In the genomic region with DNA sequence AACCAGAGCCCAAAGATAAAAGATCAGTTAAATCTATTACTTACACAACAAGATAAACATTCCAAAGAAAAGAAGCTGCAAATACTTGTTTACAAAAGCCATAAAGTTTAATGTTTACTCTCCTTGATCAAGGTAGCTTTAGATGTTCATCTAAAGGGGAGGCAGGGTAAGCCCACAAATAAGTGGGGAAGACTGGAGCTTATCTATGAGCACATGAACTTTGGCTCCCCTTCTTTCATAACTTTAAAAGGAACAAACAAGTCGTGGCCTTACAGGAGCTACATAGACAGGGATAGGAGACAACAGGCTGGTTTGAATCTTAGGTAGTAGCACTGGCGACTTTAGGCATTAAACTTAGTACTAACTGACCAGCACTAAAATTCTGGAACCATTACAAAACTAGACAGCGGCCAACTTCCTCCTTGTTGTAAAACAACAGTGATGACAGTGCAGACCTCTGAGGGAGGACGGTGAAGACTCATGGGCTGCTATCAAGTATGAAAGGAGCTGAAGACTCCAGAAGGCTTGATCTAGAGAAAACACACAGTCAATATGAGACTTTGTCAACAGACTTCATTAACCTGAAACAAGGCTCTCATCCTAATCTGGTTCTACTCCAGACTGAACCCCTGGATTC, we compare ENCODE assay signal across 19 mouse cellular contexts.
DNase-seq lines count a peak whose midpoint lies in the region; ATAC-seq and TF ChIP-seq lines count a peak whose summit lies in the region.
"Had no signal": no experiment of that assay in that cellular context is flagged by ENCODE, and none has a peak within 500 bp of the region (broad histone marks: within the 10 kb centered on the region; RNA-seq: fewer than 3 reads in every experiment).

No protein-coding gene starts in this region.

- peak overlapping the region; percentile 30; the same call in 1 of the 2 replicates for H3K27ac ChIP-seq in liver, embryonic 12.5 days
- H3K27ac ChIP-seq in liver, embryonic 11.5 days (ENCODE audit: low read depth, low read length): no peak overlapping the region
- H3K27ac ChIP-seq in liver, postnatal 0 days (ENCODE audit: low read depth): peak overlapping the region; percentile 75
- H3K27ac ChIP-seq: embryonic facial prominence, embryonic 10.5 days; heart, embryonic 13.5 days; hindbrain, embryonic 10.5 days; midbrain, embryonic 10.5 days had no signal

- H3K36me3 ChIP-seq in liver, embryonic 12.5 days: no peaks in the 10 kb centered on the region
- no peaks in the 10 kb centered on the region for H3K36me3 ChIP-seq in liver, embryonic 11.5 days (ENCODE audit: control insufficient read depth, insufficient read depth, low read length)
- H3K36me3 ChIP-seq in liver, postnatal 0 days (replicated peaks; ENCODE audit: insufficient read depth, low read length): no peaks in the 10 kb centered on the region
- H3K36me3 ChIP-seq: embryonic facial prominence, embryonic 10.5 days; heart, embryonic 13.5 days; hindbrain, embryonic 10.5 days; midbrain, embryonic 10.5 days had no signal

- 40% methylated on average over 4 of the region's 4 CpGs for WGBS in liver, embryonic 12.5 days (ENCODE audit: insufficient replicate concordance)
- 55% methylated on average over 4 of the region's 4 CpGs for WGBS in liver, embryonic 11.5 days
- 31% methylated on average over 4 of the region's 4 CpGs for WGBS in liver, postnatal 0 days (ENCODE audit: insufficient replicate concordance)

- no peaks in the 10 kb centered on the region for H3K4me1 ChIP-seq in liver, embryonic 12.5 days
- H3K4me1 ChIP-seq in liver, embryonic 11.5 days (replicated peaks; ENCODE audit: control insufficient read depth, insufficient read depth, low read length): no peaks in the 10 kb centered on the region
- H3K4me1 ChIP-seq in liver, postnatal 0 days (ENCODE audit: insufficient read depth): peaks cover 18% of the 10 kb centered on the region
- H3K4me1 ChIP-seq: embryonic facial prominence, embryonic 10.5 days; heart, embryonic 13.5 days; hindbrain, embryonic 10.5 days; midbrain, embryonic 10.5 days had no signal

- intact Hi-C loops in heart, postnatal 25 days (cut with DNase I): no loop called here
- intact Hi-C loops in gastrocnemius, postnatal 14 days (cut with DNase I; ENCODE audit: low total_unique reads): no loop called here

- peak; percentile 44 for DNase-seq in heart, adult 8-10 months (ENCODE audit: low spot score)
- no peak for DNase-seq in heart, postnatal 25 days (ENCODE audit: low spot score)
- no peak for DNase-seq in liver, embryonic 11.5 days (ENCODE audit: low spot score)
- DNase-seq in liver, postnatal 0 days: no peak
- DNase-seq in ovary, postnatal 36 days (ENCODE audit: low spot score): no peak
- no peak for DNase-seq in gastrocnemius, postnatal 14 days
- DNase-seq: adrenal gland, postnatal 10 days; cerebellum, adult 18-20 months; cerebellum, postnatal 36 days; lung, postnatal 10 days; right cerebral cortex, postnatal 4 days; thymus, postnatal 25 days had no signal

- no peak for ATAC-seq in liver, embryonic 12.5 days
- no peak for ATAC-seq in liver, embryonic 11.5 days (replicated peaks; ENCODE audit: low FRiP score)
- ATAC-seq in liver, postnatal 0 days: peak; percentile 74
- ATAC-seq: forebrain, embryonic 14.5 days; inflammation-experienced regulatory T-cells, adult 6 months had no signal

- H3K27me3 ChIP-seq in liver, embryonic 12.5 days (replicated peaks): no peaks in the 10 kb centered on the region
- H3K27me3 ChIP-seq in liver, embryonic 11.5 days (replicated peaks; ENCODE audit: control insufficient read depth, insufficient read depth, low read length): no peaks in the 10 kb centered on the region
- H3K27me3 ChIP-seq in liver, postnatal 0 days (ENCODE audit: insufficient read depth, low read length): no peaks in the 10 kb centered on the region
- H3K27me3 ChIP-seq: heart, embryonic 13.5 days had no signal

- no peak overlapping the region for H3K4me3 ChIP-seq in liver, embryonic 12.5 days
- H3K4me3 ChIP-seq in liver, embryonic 11.5 days (ENCODE audit: low read depth, low read length): no peak overlapping the region
- H3K4me3 ChIP-seq in liver, postnatal 0 days (ENCODE audit: low read depth, low read length): no peak overlapping the region
- H3K4me3 ChIP-seq: embryonic facial prominence, embryonic 10.5 days; heart, embryonic 13.5 days; hindbrain, embryonic 10.5 days; midbrain, embryonic 10.5 days had no signal

- no peak for TF ChIP-seq CTCF in liver, postnatal 0 days (IDR thresholded peaks at IDR 0.05; ENCODE audit: low read depth)

- H3K9me3 ChIP-seq in liver, embryonic 12.5 days (replicated peaks): no peaks in the 10 kb centered on the region
- no peaks in the 10 kb centered on the region for H3K9me3 ChIP-seq in liver, embryonic 11.5 days (ENCODE audit: control insufficient read depth, low read length)
- no peaks in the 10 kb centered on the region for H3K9me3 ChIP-seq in liver, postnatal 0 days (ENCODE audit: low read length)
- H3K9me3 ChIP-seq: embryonic facial prominence, embryonic 10.5 days; heart, embryonic 13.5 days; hindbrain, embryonic 10.5 days; midbrain, embryonic 10.5 days had no signal

- no peak overlapping the region for H3K9ac ChIP-seq in liver, embryonic 12.5 days
- H3K9ac ChIP-seq in liver, embryonic 11.5 days (ENCODE audit: low read depth, low read length): no peak overlapping the region
- no peak overlapping the region for H3K9ac ChIP-seq in liver, postnatal 0 days (replicated peaks)
- H3K9ac ChIP-seq: heart, embryonic 13.5 days had no signal

- no peak for TF ChIP-seq EP300 in liver, postnatal 0 days (IDR thresholded peaks at IDR 0.05; ENCODE audit: low read depth)

- no peak overlapping the region for H3K4me2 ChIP-seq in liver, embryonic 12.5 days
- H3K4me2 ChIP-seq in liver, embryonic 11.5 days: no peak overlapping the region
- H3K4me2 ChIP-seq in liver, postnatal 0 days (ENCODE audit: low read depth, low read length): 0 out of 2 replicates have a peak overlapping the region, but pooled peaks have one; percentile 13
- H3K4me2 ChIP-seq: heart, embryonic 13.5 days had no signal
